Mouse (Mus musculus) mouse embryonic stem cell (cell line): ENCODE data around the gene Stac.

Experiments
- in situ Hi-C, 2 experiments: fragments of 300-500 bp; cut with MboI; formaldehyde crosslinking; loops; 1 replicate in 1 of 2; 3 replicates in 1 of 2; pipeline ENCODE4 v1.14.3; 2019 to 2020; ENCODE audit warnings: low sequenced_read_pairs in 2 of 2, low pct_unique_long_range_greater_than_20kb in 1 of 2, mixed read lengths in 1 of 2; ENCODE audit not compliant: unreplicated experiment in 1 of 2

Stac gene

DNA sequence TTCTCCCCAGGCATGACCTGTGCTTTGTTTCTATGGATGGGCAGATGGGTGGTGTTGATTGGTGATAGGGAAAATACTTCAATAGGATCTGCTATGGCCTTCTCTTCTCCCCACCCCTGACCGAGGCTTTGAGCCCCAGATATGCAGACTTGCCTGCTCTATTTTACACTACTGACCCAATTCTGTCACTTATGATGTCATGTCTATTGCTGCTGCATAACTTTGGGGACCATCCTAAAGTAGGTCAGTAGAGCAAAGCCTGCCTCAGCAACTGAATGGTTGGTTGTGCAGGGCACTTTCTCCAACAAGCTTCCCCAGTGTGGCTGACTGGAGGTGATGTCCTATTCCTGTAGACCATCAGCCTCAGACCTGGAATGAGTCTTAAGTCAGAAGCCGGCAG, 69.0 kb downstream of the Stac start:
- in situ Hi-C loops, result no loop called here

GRCm38 (mm10) chr9:111611341-111611740, 78.8 kb downstream of the Stac start:
- in situ Hi-C loops, result no loop called here

GRCm38 (mm10) chr9:111608762-111609161, 81.4 kb downstream of the Stac start:
- in situ Hi-C loops, result no loop called here

DNA sequence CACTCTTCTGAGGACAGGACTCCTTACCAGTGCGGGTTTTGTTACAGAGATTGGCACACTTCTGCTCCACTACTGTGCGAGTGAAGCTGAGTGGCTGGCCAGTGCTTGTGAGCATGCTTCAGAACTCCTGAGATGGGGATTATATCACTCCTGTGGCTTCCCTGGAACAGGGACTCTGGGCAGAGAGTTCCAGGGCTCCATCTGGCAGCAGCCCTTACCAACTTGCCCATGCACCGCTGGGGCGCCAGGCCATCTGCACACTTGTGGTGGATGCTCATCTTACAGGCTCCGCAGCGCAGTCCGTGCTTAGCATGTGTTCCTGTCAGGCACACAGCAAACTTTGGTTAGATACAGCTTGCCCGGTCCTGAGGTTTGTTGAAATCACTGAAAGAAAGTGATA, 83.5 kb downstream of the Stac start:
- in situ Hi-C loops, result no loop called here

- in situ Hi-C loops, result no loop called here
Measured at GRCm38 (mm10) chr9:111587527-111587926, 102.6 kb downstream of the Stac start.

DNA sequence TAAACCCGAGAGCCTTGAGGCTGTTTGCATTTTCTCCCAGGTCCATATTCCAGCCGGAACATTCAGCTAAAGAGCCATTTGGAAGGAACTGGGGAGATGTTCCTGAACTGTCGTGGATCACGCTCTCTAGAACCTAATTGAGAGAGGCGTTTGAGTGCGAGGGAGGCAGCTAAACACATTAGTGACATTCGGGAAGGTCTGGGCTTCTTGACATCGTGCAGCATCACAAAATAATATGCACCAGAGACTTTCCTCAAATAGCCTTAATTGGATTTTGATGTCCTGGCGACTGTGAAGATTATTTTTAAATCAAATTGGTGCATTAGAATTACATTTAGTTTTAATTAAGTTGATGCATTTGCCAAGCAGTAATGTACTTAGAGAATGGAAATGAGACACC, 111.4 kb downstream of the Stac start:
- in situ Hi-C loops, result no loop called here

- in situ Hi-C loops, result no loop called here
Measured at GRCm38 (mm10) chr9:111577453-111577852, 112.7 kb downstream of the Stac start.

- in situ Hi-C loops, result no loop called here
Measured at GRCm38 (mm10) chr9:111575889-111576288, 114.3 kb downstream of the Stac start.

DNA sequence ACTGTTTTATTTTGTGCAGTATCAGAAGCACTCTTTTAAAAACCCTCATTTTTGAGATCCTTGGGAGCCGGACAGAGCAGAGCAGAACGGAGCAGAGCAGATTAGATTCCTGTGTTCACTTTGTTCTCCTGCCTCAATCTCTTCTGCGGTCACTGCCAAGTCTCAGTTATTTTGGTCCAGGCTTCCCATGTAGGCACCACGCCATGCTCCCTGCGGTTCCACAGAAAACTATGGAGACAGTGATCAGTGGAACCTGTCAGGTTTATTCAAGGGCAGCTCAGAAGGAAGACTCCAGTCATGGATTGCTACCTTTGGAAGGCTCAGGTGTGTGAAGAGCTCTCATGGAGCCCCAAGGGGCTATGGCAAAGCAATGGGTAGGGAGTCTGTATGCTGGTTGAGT, 116.3 kb downstream of the Stac start:
- in situ Hi-C loops, result loop anchor here (25.0 kb wide), 1 partner anchor 338 kb away; no protein-coding TSS in a partner anchor

GRCm38 (mm10) chr9:111571619-111572018, 118.5 kb downstream of the Stac start:
- in situ Hi-C loops, result loop anchor here (25.0 kb wide), 1 partner anchor 341 kb away; no protein-coding TSS in a partner anchor

GRCm38 (mm10) chr9:111564176-111564575, 126.0 kb downstream of the Stac start:
- in situ Hi-C loops, result loop anchor here (25.0 kb wide), 1 partner anchor 348 kb away; no protein-coding TSS in a partner anchor

GRCm38 (mm10) chr9:111563226-111563625, 126.9 kb downstream of the Stac start:
- in situ Hi-C loops, result loop anchor here (25.0 kb wide), 1 partner anchor 349 kb away; no protein-coding TSS in a partner anchor

DNA sequence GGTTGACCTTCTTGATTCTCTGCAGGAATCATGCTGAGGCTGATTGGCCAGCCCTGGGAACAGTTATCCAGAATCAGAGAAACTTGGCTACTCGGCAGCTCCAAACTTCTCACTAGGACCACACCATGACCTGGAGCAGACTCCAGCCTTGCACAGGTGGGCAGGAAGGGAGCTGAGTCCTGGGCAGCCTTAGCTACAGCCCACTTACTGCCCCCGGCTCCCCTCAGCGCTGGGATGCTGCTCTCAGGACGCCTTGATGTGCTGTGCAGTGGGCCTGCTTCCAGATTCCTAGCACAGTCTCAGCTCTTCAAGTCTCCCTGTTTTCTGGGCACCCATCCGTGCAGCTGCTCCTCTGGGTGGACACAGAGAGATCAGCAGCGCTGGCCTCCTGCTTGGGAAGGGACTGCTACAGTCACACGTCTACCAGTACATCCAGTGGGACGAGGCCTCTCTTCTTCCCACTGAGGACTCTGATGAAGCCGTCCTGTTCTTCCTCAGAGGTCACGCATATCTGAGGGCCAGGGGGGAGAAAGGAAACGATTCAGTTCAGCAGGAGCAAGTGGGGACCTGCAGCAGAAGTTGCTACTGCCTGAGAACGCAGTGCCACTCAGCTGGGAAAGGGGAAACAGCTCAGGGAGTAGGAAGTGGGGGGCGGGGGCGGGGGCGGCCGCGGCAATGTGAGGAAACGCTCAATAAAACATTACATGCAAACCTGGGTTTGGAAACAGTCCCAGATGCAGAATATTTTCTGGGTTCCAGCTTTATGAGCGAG, 127.7 kb downstream of the Stac start:
- in situ Hi-C loops, result loop anchor here (25.0 kb wide), 1 partner anchor 350 kb away; no protein-coding TSS in a partner anchor

GRCm38 (mm10) chr9:111556699-111557098, 133.4 kb downstream of the Stac start:
- in situ Hi-C loops, result loop anchor here (25.0 kb wide), 1 partner anchor 356 kb away; no protein-coding TSS in a partner anchor

DNA sequence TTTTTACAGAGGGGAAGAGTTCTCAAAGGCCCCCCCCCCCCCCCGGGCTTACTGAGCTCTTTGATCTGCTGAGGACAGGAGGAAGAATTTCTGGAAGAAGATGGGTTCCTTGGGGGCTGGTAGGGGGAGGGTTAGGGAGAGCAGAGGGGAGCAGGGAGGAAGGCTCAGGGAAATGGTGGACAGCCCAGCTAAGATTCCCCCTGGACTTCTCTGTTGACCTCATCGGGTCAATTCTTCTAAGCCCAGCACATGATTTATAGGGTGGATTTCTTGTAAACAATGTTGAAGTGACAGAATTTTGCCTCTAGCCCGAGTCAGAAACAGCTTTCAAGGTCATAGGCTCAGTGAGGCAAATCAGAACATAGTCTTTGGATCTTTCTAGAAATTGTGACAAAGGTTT, 137.3 kb downstream of the Stac start:
- in situ Hi-C loops, result loop anchor here (25.0 kb wide), 1 partner anchor 359 kb away; no protein-coding TSS in a partner anchor

- in situ Hi-C loops, result loop anchor here (25.0 kb wide), 1 partner anchor 361 kb away; no protein-coding TSS in a partner anchor
Measured at GRCm38 (mm10) chr9:111551461-111552190, 138.5 kb downstream of the Stac start.

GRCm38 (mm10) chr9:111550963-111551321, 139.2 kb downstream of the Stac start:
- in situ Hi-C loops, result loop anchor here (25.0 kb wide), 1 partner anchor 361 kb away; no protein-coding TSS in a partner anchor

GRCm38 (mm10) chr9:111550281-111550962, 139.7 kb downstream of the Stac start:
- in situ Hi-C loops, result loop anchor here (25.0 kb wide), 1 partner anchor 362 kb away; no protein-coding TSS in a partner anchor

DNA sequence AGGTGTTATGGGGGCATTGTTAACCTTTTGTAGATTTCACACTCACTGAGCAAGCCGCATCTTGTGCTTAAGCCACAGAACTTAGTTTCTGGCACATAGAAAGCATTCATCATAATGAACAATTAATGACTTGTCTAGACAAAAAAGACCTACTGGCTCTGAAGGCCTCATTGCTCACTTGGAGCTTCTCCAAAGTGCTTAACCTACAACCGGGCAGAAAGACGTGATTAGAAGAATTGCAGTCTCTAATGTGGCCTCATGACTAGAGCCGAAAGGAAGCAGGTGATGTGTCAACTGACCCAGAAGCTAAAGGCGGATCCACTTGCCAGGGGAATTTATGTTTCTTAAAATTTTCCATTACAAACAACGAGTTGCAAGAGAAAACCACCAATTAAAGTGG, 147.5 kb downstream of the Stac start:
- in situ Hi-C loops, result no loop called here
